Mouse (Mus musculus): ENCODE results near the gene Mbd4. TPM values are rescaled to one million over a fixed set of nuclear protein-coding genes. Genes with fewer than 3 reads are reported as not detected.

The Mbd4 gene
- polyA plus RNA-seq, 1 experiment from 2014 or later: 11.0 TPM

DNA sequence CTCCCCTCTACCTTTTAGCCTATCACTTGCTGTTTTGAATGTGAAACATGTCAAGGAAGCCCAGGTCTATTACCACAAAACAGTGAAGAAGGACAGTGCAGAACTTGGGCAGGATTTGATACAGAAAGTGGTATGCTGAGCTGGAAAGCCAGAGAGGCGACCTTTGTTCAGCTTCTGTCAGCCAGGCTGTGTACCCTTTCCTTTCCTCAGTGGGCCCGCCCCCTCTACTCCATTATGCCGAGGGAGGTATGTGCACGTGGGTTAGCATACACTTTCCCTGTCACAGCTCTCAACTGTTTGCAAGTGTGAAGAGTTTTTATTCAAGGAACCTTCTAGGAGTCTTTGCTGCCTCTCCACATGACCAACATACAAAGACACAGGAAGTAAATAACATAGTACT is 6.1 kb upstream of the Mbd4 start:
- Histone ChIP-seq H3K27ac (ENCODE audit: poor library complexity, severe bottlenecking) (no peak overlapping the region), H3K9me3 (replicated peaks) (no peaks in the 10 kb centered on the region), H3K9ac (no peak overlapping the region), H3K4me2 (no peak overlapping the region), H3K27me3 (replicated peaks) (no peaks in the 10 kb centered on the region), H3K4me1 (replicated peaks) (peaks cover 68% of the 10 kb centered on the region), H3K4me3 (no peak overlapping the region), H3K36me3 (peaks cover 6% of the 10 kb centered on the region; the same call in 1 of the 2 replicates)
- ATAC-seq (ENCODE audit: insufficient number of reproducible peaks, low FRiP score): no peak
- 50% methylated on average over 4 of the region's 4 CpGs for WGBS

DNA sequence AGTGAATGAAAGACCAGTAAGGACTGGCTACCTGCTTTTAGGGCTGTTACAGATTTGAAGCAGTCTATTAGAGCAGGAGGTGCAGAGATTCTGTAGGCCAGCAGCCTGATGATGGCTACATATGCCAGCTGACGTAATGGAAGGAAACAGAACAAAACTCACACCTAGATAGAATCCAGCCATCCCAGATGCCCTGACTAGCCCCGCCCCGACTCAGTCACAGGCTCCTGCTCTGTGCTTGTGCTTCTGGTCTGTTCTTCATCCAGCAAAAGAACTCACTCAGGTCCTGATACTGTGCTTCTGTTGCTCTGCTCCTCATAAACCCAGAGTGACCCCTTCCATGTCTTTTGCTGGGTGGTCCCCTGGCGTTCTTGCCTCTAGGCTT is 3.2 kb upstream of the Mbd4 start:
- ATAC-seq (ENCODE audit: insufficient number of reproducible peaks, low FRiP score): 0 out of 2 replicates have a peak, but pooled peaks have one; percentile 17
- Histone ChIP-seq H3K27ac (ENCODE audit: poor library complexity, severe bottlenecking) (peak overlapping the region; percentile 50), H3K4me3 (no peak overlapping the region), H3K4me1 (replicated peaks) (peaks cover 60% of the 10 kb centered on the region), H3K9me3 (replicated peaks) (no peaks in the 10 kb centered on the region), H3K4me2 (no peak overlapping the region), H3K27me3 (replicated peaks) (no peaks in the 10 kb centered on the region), H3K9ac (0 out of 2 replicates have a peak overlapping the region, but pooled peaks have one; percentile 1), H3K36me3 (no peaks in the 10 kb centered on the region)
- 51% methylated on average over 4 of the region's 4 CpGs for WGBS

DNA sequence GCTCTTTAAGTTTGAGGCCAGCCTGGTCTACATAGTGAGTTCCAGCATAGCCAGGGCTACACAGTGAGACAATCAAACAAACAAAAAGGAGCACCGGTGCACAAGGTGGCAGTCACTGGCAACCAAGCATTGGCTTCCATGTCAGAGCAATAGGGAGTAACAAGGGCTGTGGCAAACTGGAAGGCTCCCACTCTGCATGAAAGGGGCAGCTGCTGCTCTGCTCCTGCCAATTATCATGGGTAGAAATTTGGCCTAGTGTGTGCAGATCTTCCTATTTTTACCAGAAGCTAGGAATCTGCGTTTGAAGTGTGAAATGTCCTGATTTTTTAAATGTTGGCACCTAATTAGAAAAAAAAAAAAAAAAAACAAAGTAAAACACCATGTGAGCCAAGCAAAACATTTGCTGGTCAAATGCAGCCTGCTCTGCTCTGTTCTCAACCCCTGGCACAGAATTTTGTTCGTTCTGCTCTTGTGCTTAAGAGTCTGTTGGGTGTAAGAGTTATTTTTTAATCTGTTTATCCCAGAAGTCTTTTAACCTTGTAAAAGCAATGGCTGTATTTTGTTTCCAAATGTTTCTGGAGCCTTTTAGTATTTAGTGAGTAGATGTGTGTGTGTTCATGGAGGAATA is 2.7 kb upstream of the Mbd4 start:
- no peak overlapping the region for H3K4me3 ChIP-seq
- no peaks in the 10 kb centered on the region for H3K36me3 ChIP-seq
- no peaks in the 10 kb centered on the region for H3K27me3 ChIP-seq (replicated peaks)
- no peak overlapping the region for H3K4me2 ChIP-seq
- no peaks in the 10 kb centered on the region for H3K9me3 ChIP-seq (replicated peaks)
- H3K4me1 ChIP-seq (replicated peaks): peaks cover 60% of the 10 kb centered on the region
- peak overlapping the region; percentile 50 for H3K27ac ChIP-seq (ENCODE audit: poor library complexity, severe bottlenecking)
- H3K9ac ChIP-seq: no peak overlapping the region
- WGBS: 58% methylated on average over 3 of the region's 3 CpGs
- no peak for ATAC-seq (ENCODE audit: insufficient number of reproducible peaks, low FRiP score)

DNA sequence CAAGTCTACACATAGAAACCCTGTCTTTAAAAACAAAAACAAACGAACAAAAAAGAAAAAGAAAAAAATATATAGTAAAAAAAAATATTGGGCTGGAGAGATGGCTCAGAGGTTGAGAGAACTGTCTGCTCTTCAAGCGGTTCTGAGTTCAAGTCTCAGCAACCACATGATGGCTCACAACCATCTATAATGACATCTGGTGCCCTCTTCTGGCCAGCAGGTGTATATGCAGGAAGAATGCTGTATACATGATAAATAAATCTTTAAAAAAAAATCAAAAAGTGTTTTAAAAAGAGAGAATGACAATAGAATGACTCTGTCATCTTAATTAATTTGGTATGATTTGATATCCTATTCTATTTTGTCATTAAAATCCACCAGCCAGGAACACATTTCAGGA is 1.3 kb upstream of the Mbd4 start:
- Histone ChIP-seq H3K9ac (no peak overlapping the region), H3K9me3 (replicated peaks) (no peaks in the 10 kb centered on the region), H3K4me3 (no peak overlapping the region), H3K36me3 (no peaks in the 10 kb centered on the region; the same call in 1 of the 2 replicates), H3K27me3 (replicated peaks) (no peaks in the 10 kb centered on the region), H3K4me1 (replicated peaks) (peaks cover 50% of the 10 kb centered on the region), H3K27ac (ENCODE audit: poor library complexity, severe bottlenecking) (no peak overlapping the region), H3K4me2 (no peak overlapping the region)
- no peak for ATAC-seq (ENCODE audit: insufficient number of reproducible peaks, low FRiP score)
- 59% methylated on average over 2 of the region's 2 CpGs for WGBS

DNA sequence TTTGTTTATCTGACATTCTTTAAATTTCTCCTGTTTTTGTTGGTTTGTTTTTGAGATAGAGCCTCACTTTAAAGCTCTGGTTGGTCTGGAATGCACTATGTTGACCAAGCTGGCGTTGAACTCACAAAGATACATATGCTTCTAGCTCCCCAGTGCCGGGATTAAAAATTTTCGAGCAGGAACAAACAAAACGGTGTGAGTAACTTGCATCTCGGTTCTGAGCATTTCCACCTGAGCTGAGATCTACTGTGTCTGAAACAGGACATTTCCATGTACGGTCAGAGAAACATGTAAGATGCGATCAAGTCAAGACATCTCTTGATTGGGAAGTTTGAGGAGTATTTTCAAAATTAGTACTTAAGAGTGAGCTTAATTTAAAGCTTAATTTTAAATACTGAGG is 814 bp upstream of the Mbd4 start:
- Histone ChIP-seq H3K4me2 (peak overlapping the region; percentile 67), H3K27ac (ENCODE audit: poor library complexity, severe bottlenecking) (peak overlapping the region; percentile 90), H3K4me1 (replicated peaks) (peaks cover 45% of the 10 kb centered on the region), H3K9ac (peak overlapping the region; percentile 75), H3K9me3 (replicated peaks) (no peaks in the 10 kb centered on the region), H3K4me3 (peak overlapping the region; percentile 60), H3K27me3 (replicated peaks) (no peaks in the 10 kb centered on the region), H3K36me3 (peaks cover 1% of the 10 kb centered on the region)
- 50% methylated on average over 7 of the region's 7 CpGs for WGBS
- no peak for ATAC-seq (ENCODE audit: insufficient number of reproducible peaks, low FRiP score)

DNA sequence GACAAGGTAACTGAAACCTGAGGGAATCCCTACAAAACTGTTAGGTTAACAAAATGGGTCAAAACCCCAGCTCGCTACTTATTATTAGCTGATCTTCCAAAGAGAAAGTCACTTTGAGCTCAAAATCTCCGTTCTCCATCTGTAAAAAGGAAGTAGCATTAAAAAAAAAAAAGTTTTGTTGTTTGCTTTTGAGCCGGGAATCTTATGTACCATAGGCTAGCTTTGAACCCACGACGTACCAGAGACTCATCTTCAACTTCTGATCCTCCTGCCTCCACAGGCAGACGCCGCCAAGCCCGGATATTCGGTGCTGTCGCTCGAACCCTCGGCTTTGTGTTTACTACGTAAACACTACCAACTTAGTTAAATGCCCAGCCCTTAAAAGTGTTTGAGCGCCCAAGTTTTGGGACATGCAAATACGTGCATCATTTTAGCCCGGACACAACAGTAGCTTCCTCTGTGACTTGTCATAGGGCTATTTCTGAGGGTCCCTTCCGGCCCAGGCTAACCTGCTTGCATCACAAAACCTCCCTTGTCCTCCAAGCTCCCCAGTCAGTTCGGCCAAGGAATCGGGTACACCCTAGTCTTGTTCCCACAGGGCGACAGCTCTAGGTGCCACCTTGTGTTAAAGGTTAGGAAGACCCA is 603 bp downstream of the Mbd4 start:
- Histone ChIP-seq H3K9ac (peak overlapping the region; percentile 77), H3K4me2 (peak overlapping the region; percentile 93), H3K4me3 (peak overlapping the region; percentile 61), H3K4me1 (replicated peaks) (peaks cover 49% of the 10 kb centered on the region), H3K36me3 (peaks cover 9% of the 10 kb centered on the region), H3K27me3 (replicated peaks) (no peaks in the 10 kb centered on the region), H3K9me3 (replicated peaks) (no peaks in the 10 kb centered on the region), H3K27ac (ENCODE audit: poor library complexity, severe bottlenecking) (peak overlapping the region; percentile 90)
- ATAC-seq (ENCODE audit: insufficient number of reproducible peaks, low FRiP score): no peak
- WGBS: 6% methylated on average over 20 of the region's 20 CpGs

DNA sequence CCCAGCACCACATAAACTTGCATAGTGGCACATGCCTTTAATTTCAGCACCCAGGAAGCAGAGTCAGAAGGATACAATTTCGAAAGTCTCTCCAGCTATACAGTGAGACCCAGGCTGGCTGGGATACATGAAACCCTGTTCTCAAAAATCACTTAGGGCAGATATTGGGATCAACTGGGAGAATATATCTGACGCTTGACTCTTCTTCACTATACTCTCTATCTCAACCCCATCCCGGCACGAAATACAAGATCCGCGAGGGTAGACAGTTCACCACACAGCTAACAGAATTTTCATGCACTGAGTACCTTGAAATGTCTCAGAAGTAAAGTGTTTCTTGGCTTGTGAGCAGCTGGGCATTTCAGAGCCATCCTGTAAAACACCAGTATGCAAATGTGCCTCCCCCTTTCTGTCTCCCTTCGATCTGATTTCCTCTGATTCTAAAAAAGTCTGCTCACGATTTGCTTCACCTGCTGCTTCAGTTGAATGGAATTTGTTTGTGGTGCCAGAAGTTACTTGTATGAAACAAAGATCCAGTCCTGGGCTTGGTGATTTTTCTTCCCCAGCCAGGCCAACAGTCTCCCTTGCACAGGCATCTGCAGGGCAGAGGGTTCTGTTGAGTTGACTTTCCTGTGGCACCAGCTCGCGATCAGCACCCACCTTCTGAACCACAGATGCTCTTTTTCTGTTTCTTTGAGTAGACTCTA is 4.4 kb downstream of the Mbd4 start:
- no peak overlapping the region for H3K9ac ChIP-seq
- peaks cover 25% of the 10 kb centered on the region for H3K36me3 ChIP-seq

DNA sequence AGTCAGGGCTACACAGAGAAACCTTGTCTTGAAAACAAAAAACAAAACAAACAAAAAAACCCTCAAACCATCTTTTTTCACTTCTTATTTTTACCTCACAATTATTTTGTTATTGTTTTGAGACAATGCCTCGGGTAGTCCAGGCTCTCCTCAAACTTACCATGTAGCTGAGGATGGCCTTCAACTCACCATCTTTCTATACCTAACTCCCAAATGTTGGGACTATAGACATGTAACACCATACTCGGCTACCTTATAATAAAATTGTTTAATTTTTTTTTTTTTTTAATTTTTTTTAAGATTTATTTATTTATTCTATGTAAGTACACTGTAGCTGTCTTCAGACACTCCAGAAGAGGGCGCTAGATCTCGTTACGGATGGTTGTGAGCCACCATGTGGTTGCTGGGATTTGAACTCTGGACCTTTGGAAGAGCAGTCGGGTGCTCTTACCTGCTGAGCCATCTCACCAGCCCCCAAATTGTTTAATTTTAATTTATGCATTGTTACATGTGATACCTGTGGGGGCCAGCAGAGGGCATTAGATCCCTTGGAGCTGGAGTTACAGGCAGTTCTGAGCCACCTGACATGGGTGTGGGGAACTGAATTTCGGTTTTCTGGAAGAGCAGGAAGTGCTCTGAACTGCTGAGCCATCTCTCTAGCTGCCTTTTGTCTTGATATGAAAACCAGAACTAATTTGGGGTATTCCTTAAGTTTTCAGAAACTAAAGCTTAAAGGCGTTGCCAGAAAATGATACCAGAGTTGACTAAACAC is 6.3 kb downstream of the Mbd4 start:
- H3K36me3 ChIP-seq: peaks cover 39% of the 10 kb centered on the region
- H3K9me3 ChIP-seq (replicated peaks): no peaks in the 10 kb centered on the region
- H3K9ac ChIP-seq: no peak overlapping the region
- no peak overlapping the region for H3K27ac ChIP-seq (ENCODE audit: poor library complexity, severe bottlenecking)
- no peak overlapping the region for H3K4me2 ChIP-seq
- H3K4me3 ChIP-seq: no peak overlapping the region
- H3K27me3 ChIP-seq (replicated peaks): no peaks in the 10 kb centered on the region
- peaks cover 11% of the 10 kb centered on the region for H3K4me1 ChIP-seq (replicated peaks)
- no peak for ATAC-seq (ENCODE audit: insufficient number of reproducible peaks, low FRiP score)
- 36% methylated on average over 8 of the region's 8 CpGs for WGBS

More for the DNA sequence above, 4.4 kb downstream of the Mbd4 start:
- Histone ChIP-seq H3K4me1 (replicated peaks) (peaks cover 21% of the 10 kb centered on the region), H3K4me3 (no peak overlapping the region), H3K27ac (ENCODE audit: poor library complexity, severe bottlenecking) (no peak overlapping the region), H3K9me3 (replicated peaks) (no peaks in the 10 kb centered on the region), H3K4me2 (no peak overlapping the region), H3K27me3 (replicated peaks) (no peaks in the 10 kb centered on the region)
- ATAC-seq (ENCODE audit: insufficient number of reproducible peaks, low FRiP score): no peak
- 90% methylated on average over 10 of the region's 10 CpGs for WGBS

DNA sequence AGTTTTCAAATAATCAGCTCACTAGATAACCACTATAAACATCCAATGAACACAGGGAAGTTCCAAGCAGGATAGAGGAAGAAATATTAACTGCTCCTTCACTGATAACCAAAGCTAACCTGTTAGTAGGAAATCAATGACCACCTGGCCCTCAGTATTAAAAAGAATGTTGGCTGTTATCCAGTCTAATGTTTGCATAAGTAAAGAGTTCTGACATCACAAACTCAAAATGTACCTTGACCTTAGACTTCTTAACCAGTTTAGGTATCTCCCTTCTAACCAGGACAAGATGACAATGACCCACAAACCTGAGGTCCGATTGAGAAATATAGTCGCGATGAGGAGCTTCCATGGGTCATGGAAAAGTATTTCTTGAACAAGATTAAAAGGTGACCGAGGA is 8.2 kb downstream of the Mbd4 start:
- Histone ChIP-seq H3K27me3 (replicated peaks) (no peaks in the 10 kb centered on the region), H3K4me2 (no peak overlapping the region), H3K9me3 (replicated peaks) (no peaks in the 10 kb centered on the region), H3K4me1 (replicated peaks) (peaks cover 10% of the 10 kb centered on the region), H3K9ac (no peak overlapping the region), H3K27ac (ENCODE audit: poor library complexity, severe bottlenecking) (no peak overlapping the region), H3K36me3 (peaks cover 42% of the 10 kb centered on the region), H3K4me3 (no peak overlapping the region)
- WGBS: 93% methylated on average over 4 of the region's 4 CpGs
- ATAC-seq (ENCODE audit: insufficient number of reproducible peaks, low FRiP score): no peak

DNA sequence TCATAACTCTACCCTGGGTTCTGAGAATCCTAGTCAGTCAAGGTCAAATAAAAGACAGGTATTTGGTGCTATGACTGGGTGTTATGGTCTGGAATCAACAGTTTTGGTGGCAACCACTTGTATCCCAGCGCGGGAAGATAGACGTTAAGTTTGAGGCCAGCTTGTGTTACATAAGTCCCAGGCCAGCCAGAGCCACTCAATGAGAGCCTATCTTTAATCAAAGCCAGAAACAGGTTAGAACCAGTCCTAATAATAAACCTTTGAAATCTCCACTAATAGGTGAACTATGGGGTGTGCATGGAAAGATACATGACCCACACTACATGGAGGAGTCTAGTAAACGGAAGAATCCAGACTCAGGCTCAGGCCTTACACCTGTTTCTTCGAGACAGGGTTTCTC is 14.4 kb downstream of the Mbd4 start:
- Histone ChIP-seq H3K27me3 (replicated peaks) (no peaks in the 10 kb centered on the region), H3K4me3 (peak overlapping the region; percentile 46; the same call in 1 of the 2 replicates), H3K4me1 (replicated peaks) (peaks cover 11% of the 10 kb centered on the region), H3K9me3 (replicated peaks) (no peaks in the 10 kb centered on the region), H3K27ac (ENCODE audit: poor library complexity, severe bottlenecking) (no peak overlapping the region), H3K36me3 (peaks cover 17% of the 10 kb centered on the region), H3K9ac (no peak overlapping the region), H3K4me2 (peak overlapping the region; percentile 88)
- 66% methylated on average over 5 of the region's 5 CpGs for WGBS
- peak; percentile 14; the same call in 1 of the 2 replicates for ATAC-seq (ENCODE audit: insufficient number of reproducible peaks, low FRiP score)
